ENCODE assay signal across 23 mouse cellular contexts in the genomic region with DNA sequence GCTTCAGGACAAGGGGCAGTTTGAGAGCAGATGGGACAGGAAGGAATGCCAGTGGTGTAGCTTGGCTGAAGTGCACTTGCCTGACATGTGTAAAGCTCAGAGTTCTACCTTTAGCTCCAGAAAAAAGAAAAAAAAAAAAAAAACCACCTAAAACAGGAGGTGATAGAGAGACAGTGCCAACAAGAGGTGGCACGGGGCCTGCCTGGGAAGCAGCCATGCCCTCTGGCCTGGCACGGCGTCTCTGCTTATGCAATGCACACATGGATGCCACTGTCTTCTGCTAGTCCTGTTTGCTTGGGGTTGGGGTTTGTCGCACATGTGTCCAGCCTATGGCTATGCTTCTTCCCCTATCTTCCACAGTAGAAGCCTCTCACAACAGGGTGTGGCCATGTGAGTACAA. TPM values are rescaled to one million over a fixed set of nuclear protein-coding genes. Genes with fewer than 3 reads are reported as not detected.
A peak's percentile ranks its signal among the peaks of the same experiment; 100 is the strongest.
DNase-seq lines count a peak whose midpoint lies in the region; ATAC-seq and TF ChIP-seq lines count a peak whose summit lies in the region.
"Had no signal": no experiment of that assay in that cellular context is flagged by ENCODE, and none has a peak within 500 bp of the region (broad histone marks: within the 10 kb centered on the region; RNA-seq: fewer than 3 reads in every experiment).

No protein-coding gene starts in this region.

- H3K79me2 ChIP-seq in liver, adult 2 months (ENCODE audit: control insufficient read depth, insufficient read depth, low read length) = peaks cover 3% of the 10 kb centered on the region; the same call in 1 of the 2 replicates

- no peak for TF ChIP-seq CTCF in liver, adult 2 months (IDR thresholded peaks at IDR 0.05; ENCODE audit: low read depth, low read length)

- H3K4me1 ChIP-seq in liver, adult 2 months (ENCODE audit: control insufficient read depth, insufficient read depth, low read length) = peaks cover 16% of the 10 kb centered on the region
- H3K4me1 ChIP-seq in liver, embryonic 11.5 days (replicated peaks; ENCODE audit: control insufficient read depth, insufficient read depth, low read length) = peaks cover 7% of the 10 kb centered on the region
- peaks cover 21% of the 10 kb centered on the region for H3K4me1 ChIP-seq in neural tube, embryonic 15.5 days

- no peak overlapping the region for H3K4me2 ChIP-seq in liver, embryonic 11.5 days
- H3K4me2 ChIP-seq in neural tube, embryonic 15.5 days = no peak overlapping the region
- H3K4me2 ChIP-seq: embryonic facial prominence, embryonic 12.5 days; forebrain, embryonic 13.5 days; hindbrain, embryonic 14.5 days; kidney, embryonic 15.5 days; liver, embryonic 12.5 days; midbrain, embryonic 15.5 days; stomach, embryonic 15.5 days had no signal

- no peak overlapping the region for H3K4me3 ChIP-seq in liver, adult 2 months (ENCODE audit: insufficient read depth, low read depth, low read length)
- no peak overlapping the region for H3K4me3 ChIP-seq in liver, embryonic 11.5 days (ENCODE audit: low read depth, low read length)
- no peak overlapping the region for H3K4me3 ChIP-seq in neural tube, embryonic 15.5 days (replicated peaks)
- H3K4me3 ChIP-seq: embryonic facial prominence, embryonic 12.5 days; erythroblast, embryonic 14.5 days; forebrain, embryonic 13.5 days; kidney, embryonic 15.5 days; limb, embryonic 10.5 days; liver, embryonic 12.5 days; midbrain, embryonic 15.5 days; myocyte; stomach, embryonic 15.5 days had no signal

- H3K27ac ChIP-seq in liver, adult 2 months (replicated peaks; ENCODE audit: insufficient read depth, low read depth, low read length) = 0 out of 2 replicates have a peak overlapping the region, but pooled peaks have one; percentile 28
- no peak overlapping the region for H3K27ac ChIP-seq in liver, embryonic 11.5 days (ENCODE audit: low read depth, low read length)
- H3K27ac ChIP-seq in neural tube, embryonic 15.5 days (replicated peaks) = no peak overlapping the region
- H3K27ac ChIP-seq: embryonic facial prominence, embryonic 12.5 days; forebrain, embryonic 13.5 days; hindbrain, embryonic 14.5 days; kidney, embryonic 15.5 days; limb, embryonic 10.5 days; liver, embryonic 12.5 days; midbrain, embryonic 15.5 days; stomach, embryonic 15.5 days had no signal

- 42% methylated on average over 4 of the region's 4 CpGs for WGBS in liver, adult 2 months
- 93% methylated on average over 4 of the region's 4 CpGs for WGBS in liver, embryonic 11.5 days
- 90% methylated on average over 4 of the region's 4 CpGs for WGBS in neural tube, embryonic 15.5 days

- H3K27me3 ChIP-seq in liver, adult 2 months (ENCODE audit: control insufficient read depth, insufficient read depth, low read length) = no peaks in the 10 kb centered on the region
- H3K27me3 ChIP-seq in liver, embryonic 11.5 days (replicated peaks; ENCODE audit: control insufficient read depth, insufficient read depth, low read length) = no peaks in the 10 kb centered on the region
- H3K27me3 ChIP-seq in neural tube, embryonic 15.5 days (replicated peaks) = 0 out of 2 replicates have a peak, but pooled peaks cover 3% of the 10 kb centered on the region
- H3K27me3 ChIP-seq: forebrain, embryonic 13.5 days; midbrain, embryonic 15.5 days; Patski; stomach, embryonic 15.5 days had no signal

- no peak for TF ChIP-seq POLR2A in liver, adult 2 months (IDR thresholded peaks at IDR 0.05; ENCODE audit: extremely low read depth, insufficient read depth, low read length)

- DNase-seq in adrenal gland, adult 2 months = peak; percentile 53
- no peak for DNase-seq in adrenal gland, adult 8-10 months
- DNase-seq in heart, adult 18-20 months = peak; percentile 62 to 69
- DNase-seq in heart, postnatal 25 days (ENCODE audit: low spot score) = no peak
- peak; percentile 92 for DNase-seq in liver, adult 2 months (ENCODE audit: extremely low read depth, low read depth, low spot score)
- no peak for DNase-seq in liver, embryonic 11.5 days (ENCODE audit: low spot score)
- DNase-seq in embryo, embryonic 9.5 days (ENCODE audit: extremely low spot score) = no peak
- DNase-seq: gastrocnemius, postnatal 25 days; lung, adult 2 months; thymus, adult 18-20 months had no signal

- no peak overlapping the region for H3K9ac ChIP-seq in liver, adult 2 months (ENCODE audit: low read depth, low read length)
- H3K9ac ChIP-seq in liver, embryonic 11.5 days (ENCODE audit: low read depth, low read length) = no peak overlapping the region
- H3K9ac ChIP-seq in neural tube, embryonic 15.5 days (replicated peaks) = no peak overlapping the region
- H3K9ac ChIP-seq: embryonic facial prominence, embryonic 12.5 days; forebrain, embryonic 13.5 days; hindbrain, embryonic 14.5 days; kidney, embryonic 15.5 days; liver, embryonic 12.5 days; midbrain, embryonic 15.5 days; stomach, embryonic 15.5 days had no signal

- no peak for ATAC-seq in liver, embryonic 11.5 days (replicated peaks; ENCODE audit: low FRiP score)
- no peak for ATAC-seq in neural tube, embryonic 15.5 days (ENCODE audit: low FRiP score)
- ATAC-seq: activated CD4-positive, CD25-positive, alpha-beta regulatory T cell, adult 4 months; forebrain, embryonic 13.5 days; liver, embryonic 12.5 days; midbrain, embryonic 15.5 days; Patski had no signal

- intact Hi-C loops in heart, postnatal 25 days (cut with DNase I) = no loop called here

- H3K9me3 ChIP-seq in liver, embryonic 11.5 days (ENCODE audit: control insufficient read depth, low read length) = no peaks in the 10 kb centered on the region
- no peaks in the 10 kb centered on the region for H3K9me3 ChIP-seq in neural tube, embryonic 15.5 days (replicated peaks)
- H3K9me3 ChIP-seq: embryonic facial prominence, embryonic 12.5 days; forebrain, embryonic 13.5 days; kidney, embryonic 15.5 days; limb, embryonic 10.5 days; liver, embryonic 12.5 days; midbrain, embryonic 15.5 days; stomach, embryonic 15.5 days had no signal

- H3K36me3 ChIP-seq in liver, adult 2 months (ENCODE audit: control insufficient read depth, insufficient read depth, low read length) = no peaks in the 10 kb centered on the region
- H3K36me3 ChIP-seq in liver, embryonic 11.5 days (ENCODE audit: control insufficient read depth, insufficient read depth, low read length) = no peaks in the 10 kb centered on the region
- no peaks in the 10 kb centered on the region for H3K36me3 ChIP-seq in neural tube, embryonic 15.5 days
- H3K36me3 ChIP-seq: embryonic facial prominence, embryonic 12.5 days; kidney, embryonic 15.5 days; limb, embryonic 10.5 days; liver, embryonic 12.5 days; midbrain, embryonic 15.5 days; stomach, embryonic 15.5 days had no signal

RNA-seq across cellular contexts. Expression of a gene that starts 2.6 kb away (rescaled TPM):
- total RNA-seq in adrenal gland, adult 2 months (2021) = 10 to 100 TPM; 43.5 to 55.8 TPM
- polyA plus RNA-seq in adrenal gland, adult 2 months (2012; rRNA removed) = 36.0 and 51.6 TPM in 2 replicates
- 10 to 100 TPM; 48.7 to 56.9 (median 53.8) TPM for total RNA-seq in adrenal gland, adult 8-10 months (2022)
- total RNA-seq in heart, adult 18-20 months (2021) = 10 to 100 TPM; 37.9 to 42.2 TPM
- total RNA-seq in heart, postnatal 25 days (2021) = 10 to 100 TPM; 43.7 to 44.8 TPM
- 2.5 and 3.6 TPM in 2 replicates for total RNA-seq in liver, adult 2 months (2014; rRNA removed)
- polyA plus RNA-seq in liver, adult 2 months (2012; rRNA removed) = 1.5 TPM in 2 replicates
- polyA plus RNA-seq in liver, embryonic 11.5 days (2014; fragmentation: Nextera tagmentation; extraction: Ambion mirVana) = 4.7 and 4.8 TPM in 2 replicates
- 16.3 and 16.8 TPM in 2 replicates for polyA plus RNA-seq in neural tube, embryonic 15.5 days (2015; fragmentation: Nextera tagmentation; extraction: Ambion mirVana)

Comparison
In these comparisons a context has a peak if more than half of its experiments do, and no peak if none do; other contexts are left out.
1. DNase-seq: peak in adrenal gland, adult 2 months (single experiment), heart, adult 18-20 months (2 of 2) and liver, adult 2 months (single experiment); none in adrenal gland, adult 8-10 months (single experiment), heart, postnatal 25 days (single experiment), liver, embryonic 11.5 days (single experiment) and embryo, embryonic 9.5 days (single experiment).